Mouse (Mus musculus): ENCODE measurements at regions not wholly inside any gene's neighbourhood (a gene's known extent, or its start where the extent isn't known, plus 50 kb on each side); places are given as distances from the start of the nearest gene placed in this dataset.

DNA sequence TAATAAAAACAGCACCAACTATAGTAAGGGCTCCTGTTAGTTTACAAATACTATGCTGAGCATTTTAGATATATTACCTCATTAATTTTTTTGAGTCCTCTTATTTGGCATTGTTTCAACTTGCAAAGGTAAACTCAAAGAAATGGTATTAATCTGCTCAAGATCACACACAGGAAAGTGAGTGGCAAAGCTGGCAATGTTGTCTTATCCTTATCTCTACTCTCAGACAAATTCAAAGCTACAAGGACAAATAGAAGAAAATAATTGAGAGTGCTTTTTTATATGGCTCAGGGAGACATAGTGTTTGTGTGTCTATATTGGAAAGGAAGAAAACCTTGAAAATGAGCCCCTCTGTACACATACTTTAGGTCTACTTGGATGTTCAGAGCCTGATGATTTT is 411.9 kb upstream of the Mgat4c start:
- Histone ChIP-seq H3K4me3 (ENCODE audit: low read depth, low read length) (no peak overlapping the region), H3K9ac (ENCODE audit: low read length) (no peak overlapping the region), H3K27ac (ENCODE audit: low read depth, low read length) (no peak overlapping the region), H3K27me3 (ENCODE audit: control insufficient read depth, insufficient read depth, low read length) (no peaks in the 10 kb centered on the region), H3K4me2 (no peak overlapping the region), H3K36me3 (ENCODE audit: control insufficient read depth, insufficient read depth, low read length) (no peaks in the 10 kb centered on the region), H3K4me1 (ENCODE audit: control insufficient read depth, insufficient read depth, low read length) (no peaks in the 10 kb centered on the region), H3K9me3 (ENCODE audit: control insufficient read depth, low read length) (no peaks in the 10 kb centered on the region)
- ATAC-seq (ENCODE audit: low FRiP score) = no peak
- no peak for DNase-seq (ENCODE audit: low spot score, missing footprints)

DNA sequence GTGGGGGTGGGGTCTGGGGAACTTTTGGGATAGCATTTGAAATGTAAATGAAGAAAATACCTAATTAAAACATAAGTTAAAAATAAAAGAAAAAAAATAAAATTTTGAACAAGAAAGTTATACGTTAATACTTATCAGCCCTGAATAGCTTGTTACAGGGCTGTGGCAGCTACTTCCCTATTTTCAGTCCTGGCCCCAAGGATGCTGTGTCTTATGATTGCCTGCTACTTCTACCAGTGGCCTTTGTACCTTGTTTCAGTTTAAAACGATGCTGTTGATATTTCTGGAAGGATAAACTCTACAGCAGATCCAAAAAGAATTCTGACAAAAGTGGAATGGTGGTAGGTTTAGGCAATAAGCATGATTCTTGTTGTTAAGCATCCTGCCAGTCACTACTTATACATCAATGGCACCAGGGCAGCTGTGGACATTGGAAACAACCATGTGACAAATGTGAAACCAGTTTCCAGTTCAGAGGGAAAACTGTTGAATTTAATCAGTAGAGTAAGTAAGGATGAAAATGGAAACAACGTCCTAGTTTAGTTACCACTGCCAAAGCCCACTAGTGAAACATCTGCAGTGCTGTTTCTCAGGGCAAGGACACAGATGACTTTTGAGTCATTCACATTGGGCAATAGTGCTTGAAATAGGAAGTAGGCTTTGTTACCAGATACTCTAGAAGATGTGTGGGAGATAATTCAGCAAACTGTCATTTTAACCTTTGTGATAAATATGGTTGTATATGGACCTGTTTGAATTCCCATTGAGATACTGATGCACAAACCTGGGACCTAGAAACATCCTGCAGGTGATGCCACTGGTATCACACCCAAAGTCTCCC is 409.6 kb upstream of the Mgat4c start:
- no peaks in the 10 kb centered on the region for H3K36me3 ChIP-seq (ENCODE audit: control insufficient read depth, insufficient read depth, low read length)
- no peaks in the 10 kb centered on the region for H3K9me3 ChIP-seq (ENCODE audit: control insufficient read depth, low read length)
- no peak overlapping the region for H3K4me3 ChIP-seq (ENCODE audit: low read depth, low read length)
- no peaks in the 10 kb centered on the region for H3K27me3 ChIP-seq (ENCODE audit: control insufficient read depth, insufficient read depth, low read length)
- 78% methylated on average over 3 of the region's 3 CpGs for WGBS
- H3K4me2 ChIP-seq = no peak overlapping the region
- no peaks in the 10 kb centered on the region for H3K4me1 ChIP-seq (ENCODE audit: control insufficient read depth, insufficient read depth, low read length)
- no peak for DNase-seq (ENCODE audit: low spot score, missing footprints)
- no peak overlapping the region for H3K27ac ChIP-seq (ENCODE audit: low read depth, low read length)
- ATAC-seq (ENCODE audit: low FRiP score) = no peak
- H3K9ac ChIP-seq (ENCODE audit: low read length) = no peak overlapping the region

DNA sequence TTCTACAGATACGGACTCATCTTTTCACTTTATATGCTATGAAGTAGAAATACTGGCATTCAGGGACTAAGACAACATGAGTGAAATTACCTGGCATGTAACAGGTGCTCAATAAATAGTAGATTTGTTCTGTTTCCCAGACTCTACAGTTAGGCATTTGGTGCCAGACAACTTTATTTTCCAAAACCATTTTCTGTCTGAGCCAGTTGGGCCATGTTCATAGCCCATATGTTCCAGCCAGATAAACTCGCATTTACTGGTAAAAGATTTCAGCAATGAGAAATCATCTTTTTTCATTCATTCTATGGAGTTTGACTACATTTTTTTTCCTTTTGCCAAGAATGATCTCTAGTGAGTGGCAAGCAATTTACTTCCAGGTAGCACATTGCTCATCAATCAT is 393.2 kb upstream of the Mgat4c start:
- no peak overlapping the region for H3K4me2 ChIP-seq
- no peak for DNase-seq (ENCODE audit: low spot score, missing footprints)
- H3K9ac ChIP-seq (ENCODE audit: low read length) = no peak overlapping the region
- no peaks in the 10 kb centered on the region for H3K36me3 ChIP-seq (ENCODE audit: control insufficient read depth, insufficient read depth, low read length)
- no peaks in the 10 kb centered on the region for H3K27me3 ChIP-seq (ENCODE audit: control insufficient read depth, insufficient read depth, low read length)
- no peaks in the 10 kb centered on the region for H3K9me3 ChIP-seq (ENCODE audit: control insufficient read depth, low read length)
- no peak overlapping the region for H3K4me3 ChIP-seq (ENCODE audit: low read depth, low read length)
- 96% methylated on average over 2 of the region's 2 CpGs for WGBS
- ATAC-seq (ENCODE audit: low FRiP score) = no peak
- H3K4me1 ChIP-seq (ENCODE audit: control insufficient read depth, insufficient read depth, low read length) = no peaks in the 10 kb centered on the region
- no peak overlapping the region for H3K27ac ChIP-seq (ENCODE audit: low read depth, low read length)

DNA sequence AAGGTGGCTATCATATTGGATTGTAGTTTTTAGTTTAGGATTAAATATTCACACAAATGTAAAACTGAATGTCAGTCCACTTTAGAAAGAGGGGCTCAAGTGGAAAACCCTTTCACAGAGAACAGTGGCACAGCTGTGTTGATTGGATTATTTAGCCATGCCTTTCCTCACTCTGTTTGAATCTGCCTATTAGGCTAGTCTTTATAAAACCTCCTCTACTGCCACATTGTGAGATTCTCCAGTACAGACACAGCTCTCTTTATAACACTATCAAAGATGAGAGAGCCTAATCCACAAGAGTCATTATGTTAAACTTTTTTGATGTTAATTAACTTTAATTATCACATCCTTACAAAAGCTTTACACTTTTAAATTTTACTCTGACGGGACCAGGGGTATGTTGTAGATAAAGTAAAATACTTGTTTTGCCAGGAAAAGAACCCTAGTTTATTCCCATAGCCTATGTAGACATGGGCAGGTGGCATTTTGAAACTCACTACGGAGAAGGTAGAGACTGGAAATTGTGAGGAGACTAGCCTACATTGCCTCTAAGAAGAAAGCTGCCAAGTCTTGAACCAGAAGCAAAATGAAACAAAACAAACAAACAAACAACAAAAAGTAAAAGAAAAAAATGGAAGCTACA is 379.0 kb upstream of the Mgat4c start:
- Histone ChIP-seq H3K4me3 (ENCODE audit: low read depth, low read length) (no peak overlapping the region), H3K27ac (ENCODE audit: low read depth, low read length) (no peak overlapping the region), H3K9ac (ENCODE audit: low read length) (no peak overlapping the region), H3K4me1 (ENCODE audit: control insufficient read depth, insufficient read depth, low read length) (no peaks in the 10 kb centered on the region), H3K4me2 (no peak overlapping the region), H3K36me3 (ENCODE audit: control insufficient read depth, insufficient read depth, low read length) (no peaks in the 10 kb centered on the region), H3K27me3 (ENCODE audit: control insufficient read depth, insufficient read depth, low read length) (no peaks in the 10 kb centered on the region), H3K9me3 (ENCODE audit: control insufficient read depth, low read length) (no peaks in the 10 kb centered on the region)
- 27% methylated on average over 2 of the region's 2 CpGs for WGBS
- DNase-seq (ENCODE audit: low spot score, missing footprints) = no peak
- peak; percentile 85 for ATAC-seq (ENCODE audit: low FRiP score)

DNA sequence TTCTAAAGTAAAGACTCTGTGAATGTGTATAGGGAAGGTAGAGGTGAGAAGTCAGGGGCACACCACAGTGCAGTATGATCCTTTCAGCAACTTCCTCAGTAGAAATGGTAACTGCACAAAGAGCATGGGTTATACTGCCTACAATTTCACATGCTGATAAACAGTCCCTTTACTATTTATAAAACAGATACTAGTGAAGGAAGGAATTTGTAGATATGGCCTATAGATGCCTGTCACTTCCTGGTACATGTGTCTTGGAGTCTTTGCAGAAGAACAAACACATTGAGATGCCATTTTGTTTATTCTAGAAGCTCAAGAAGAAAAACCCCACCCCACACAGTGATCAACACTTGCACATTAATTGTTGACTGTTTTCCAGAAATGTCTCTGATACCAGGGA is 377.2 kb upstream of the Mgat4c start:
- no peaks in the 10 kb centered on the region for H3K4me1 ChIP-seq (ENCODE audit: control insufficient read depth, insufficient read depth, low read length)
- DNase-seq (ENCODE audit: low spot score, missing footprints) (no peak), ATAC-seq (ENCODE audit: low FRiP score) (no peak)
- H3K4me3 ChIP-seq (ENCODE audit: low read depth, low read length) = no peak overlapping the region
- H3K9me3 ChIP-seq (ENCODE audit: control insufficient read depth, low read length) = no peaks in the 10 kb centered on the region
- H3K4me2 ChIP-seq = no peak overlapping the region
- H3K9ac ChIP-seq (ENCODE audit: low read length) = no peak overlapping the region
- no peak overlapping the region for H3K27ac ChIP-seq (ENCODE audit: low read depth, low read length)
- H3K27me3 ChIP-seq (ENCODE audit: control insufficient read depth, insufficient read depth, low read length) = no peaks in the 10 kb centered on the region
- no peaks in the 10 kb centered on the region for H3K36me3 ChIP-seq (ENCODE audit: control insufficient read depth, insufficient read depth, low read length)

DNA sequence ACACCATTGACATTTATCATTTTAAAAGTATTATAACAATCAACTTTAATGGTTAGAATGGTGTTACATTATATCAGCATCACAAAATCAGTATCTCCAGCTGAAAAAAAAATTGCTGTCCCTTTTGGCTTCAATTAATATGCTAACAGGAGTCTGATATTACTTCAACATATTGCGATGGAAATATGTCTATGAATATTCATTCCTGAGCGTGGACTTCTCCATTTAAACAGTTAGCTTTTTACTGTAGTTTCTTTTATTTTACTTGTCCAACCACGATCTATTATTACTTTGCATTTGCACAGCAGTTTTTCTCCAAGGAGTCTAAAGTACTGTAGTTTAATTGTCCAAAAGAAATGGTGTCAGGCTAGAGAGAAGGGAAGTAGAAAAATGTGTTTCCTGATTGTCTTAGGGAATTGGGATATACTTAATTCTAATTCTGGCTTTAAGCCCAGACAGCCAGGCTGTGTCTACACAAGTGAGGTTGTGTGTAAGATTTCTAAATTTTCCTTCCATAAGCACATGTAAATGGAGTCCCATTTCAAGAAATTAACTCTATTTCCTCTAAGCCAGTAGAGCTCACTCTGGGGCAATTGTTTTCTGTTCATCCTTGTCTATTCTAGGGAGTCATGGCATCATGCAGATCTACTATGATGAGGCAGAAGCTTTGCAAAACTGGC is 364.5 kb upstream of the Mgat4c start:
- Histone ChIP-seq H3K27ac (ENCODE audit: low read depth, low read length) (no peak overlapping the region), H3K4me3 (ENCODE audit: low read depth, low read length) (no peak overlapping the region), H3K27me3 (ENCODE audit: control insufficient read depth, insufficient read depth, low read length) (no peaks in the 10 kb centered on the region), H3K9me3 (ENCODE audit: control insufficient read depth, low read length) (no peaks in the 10 kb centered on the region), H3K36me3 (ENCODE audit: control insufficient read depth, insufficient read depth, low read length) (no peaks in the 10 kb centered on the region), H3K4me1 (ENCODE audit: control insufficient read depth, insufficient read depth, low read length) (no peaks in the 10 kb centered on the region), H3K9ac (ENCODE audit: low read length) (no peak overlapping the region), H3K4me2 (no peak overlapping the region)
- DNase-seq (ENCODE audit: low spot score, missing footprints) (no peak), ATAC-seq (ENCODE audit: low FRiP score) (no peak)
- 89% methylated on average over 3 of the region's 3 CpGs for WGBS

DNA sequence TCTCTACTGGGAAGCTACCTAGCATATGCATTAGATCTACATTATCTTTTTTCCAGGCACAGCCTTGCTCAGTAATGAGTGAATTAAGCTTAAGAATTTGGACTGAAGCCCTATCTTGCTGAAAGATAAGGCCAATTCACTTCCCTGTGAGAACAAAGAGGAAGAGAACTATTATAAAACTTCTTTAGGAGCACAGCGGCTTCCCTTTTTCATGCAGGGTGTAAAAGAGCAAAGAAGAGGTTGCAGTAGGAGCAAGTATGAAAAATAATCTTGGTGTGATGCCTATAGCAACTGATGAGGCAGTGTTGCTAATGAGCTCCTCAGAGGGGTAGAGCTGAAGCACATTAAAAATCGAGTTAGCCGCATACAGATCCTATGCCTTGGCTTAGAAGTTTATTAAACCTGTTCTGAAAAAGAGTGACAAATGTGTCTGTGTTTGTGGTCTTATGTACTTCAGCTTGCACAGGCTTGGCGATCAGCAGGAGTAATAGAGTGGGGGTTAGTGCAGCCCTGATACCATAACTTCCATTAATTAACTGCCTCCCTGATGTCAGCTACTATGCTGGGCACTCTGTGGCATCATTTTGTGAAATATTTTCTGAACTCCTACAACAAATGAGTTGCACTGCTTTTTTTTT is 360.1 kb upstream of the Mgat4c start:
- ATAC-seq (ENCODE audit: low FRiP score) = no peak
- H3K27me3 ChIP-seq (ENCODE audit: control insufficient read depth, insufficient read depth, low read length) = no peaks in the 10 kb centered on the region
- H3K9ac ChIP-seq (ENCODE audit: low read length) = no peak overlapping the region
- H3K27ac ChIP-seq (ENCODE audit: low read depth, low read length) = no peak overlapping the region
- H3K9me3 ChIP-seq (ENCODE audit: control insufficient read depth, low read length) = no peaks in the 10 kb centered on the region
- no peaks in the 10 kb centered on the region for H3K36me3 ChIP-seq (ENCODE audit: control insufficient read depth, insufficient read depth, low read length)
- DNase-seq (ENCODE audit: low spot score, missing footprints) = no peak
- WGBS = 81% methylated on average over 4 of the region's 4 CpGs
- H3K4me3 ChIP-seq (ENCODE audit: low read depth, low read length) = no peak overlapping the region
- no peaks in the 10 kb centered on the region for H3K4me1 ChIP-seq (ENCODE audit: control insufficient read depth, insufficient read depth, low read length)
- H3K4me2 ChIP-seq = no peak overlapping the region

GRCm38 (mm10) chr10:101324537-101324936 is 356.8 kb upstream of the Mgat4c start:
- H3K9me3 ChIP-seq (ENCODE audit: control insufficient read depth, low read length) = no peaks in the 10 kb centered on the region
- no peak overlapping the region for H3K4me3 ChIP-seq (ENCODE audit: low read depth, low read length)
- 86% methylated on average over 1 of the region's 1 CpGs for WGBS
- no peak overlapping the region for H3K4me2 ChIP-seq
- no peak overlapping the region for H3K27ac ChIP-seq (ENCODE audit: low read depth, low read length)
- H3K4me1 ChIP-seq (ENCODE audit: control insufficient read depth, insufficient read depth, low read length) = no peaks in the 10 kb centered on the region
- H3K27me3 ChIP-seq (ENCODE audit: control insufficient read depth, insufficient read depth, low read length) = no peaks in the 10 kb centered on the region
- no peak for ATAC-seq (ENCODE audit: low FRiP score)
- no peak overlapping the region for H3K9ac ChIP-seq (ENCODE audit: low read length)
- DNase-seq (ENCODE audit: low spot score, missing footprints) = no peak
- H3K36me3 ChIP-seq (ENCODE audit: control insufficient read depth, insufficient read depth, low read length) = no peaks in the 10 kb centered on the region

DNA sequence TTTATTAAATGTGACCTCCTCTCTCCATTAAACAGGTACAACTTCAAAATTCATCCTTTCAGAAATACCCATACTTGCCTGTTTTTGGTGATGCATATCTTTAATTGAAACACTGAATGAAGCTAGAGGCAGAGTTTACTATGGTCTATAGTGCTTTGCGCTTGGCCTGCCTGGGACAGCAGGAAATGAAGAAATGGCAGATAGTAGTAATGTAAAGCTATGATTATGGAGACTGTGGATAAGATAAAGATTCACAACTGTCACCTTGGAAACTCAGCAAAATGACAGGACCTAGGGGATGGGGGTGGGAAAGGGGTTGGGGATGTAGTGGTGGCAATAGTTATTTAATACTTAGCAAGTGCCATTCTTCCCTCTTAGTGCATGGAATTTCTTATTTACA is 352.7 kb upstream of the Mgat4c start:
- Histone ChIP-seq H3K4me2 (no peak overlapping the region), H3K27me3 (ENCODE audit: control insufficient read depth, insufficient read depth, low read length) (no peaks in the 10 kb centered on the region), H3K36me3 (ENCODE audit: control insufficient read depth, insufficient read depth, low read length) (no peaks in the 10 kb centered on the region), H3K4me1 (ENCODE audit: control insufficient read depth, insufficient read depth, low read length) (no peaks in the 10 kb centered on the region), H3K9ac (ENCODE audit: low read length) (no peak overlapping the region), H3K27ac (ENCODE audit: low read depth, low read length) (no peak overlapping the region), H3K9me3 (ENCODE audit: control insufficient read depth, low read length) (no peaks in the 10 kb centered on the region), H3K4me3 (ENCODE audit: low read depth, low read length) (no peak overlapping the region)
- DNase-seq (ENCODE audit: low spot score, missing footprints) (no peak), ATAC-seq (ENCODE audit: low FRiP score) (no peak)
- WGBS = 95% methylated on average over 1 of the region's 1 CpGs

Measured in midbrain, embryonic 11.5 days (tissue).